ENCODE assay signal across 10 mouse cellular contexts in the genomic region with DNA sequence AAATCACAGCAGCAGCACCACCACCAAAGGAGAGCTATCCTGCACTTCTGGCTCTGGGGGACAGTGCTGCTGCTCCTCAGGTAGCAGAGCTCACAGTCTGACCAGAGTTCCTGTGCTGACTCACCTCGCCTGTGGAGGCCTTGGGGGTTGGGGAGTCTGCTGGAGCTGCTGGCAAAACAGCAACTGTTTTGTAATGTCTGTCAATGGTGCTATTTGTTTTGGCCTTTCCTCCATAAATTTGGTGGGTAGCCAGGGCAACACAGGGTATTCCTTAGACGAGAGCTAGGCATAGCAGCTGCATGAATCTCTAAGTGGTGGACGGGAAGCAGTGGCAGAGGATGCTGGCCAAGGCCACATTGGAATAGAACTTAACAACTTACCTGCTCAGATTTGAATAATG. TPM values are rescaled to one million over a fixed set of nuclear protein-coding genes. Genes with fewer than 3 reads are reported as not detected.
DNase-seq lines count a peak whose midpoint lies in the region; ATAC-seq lines count a peak whose summit lies in the region.
"Had no signal": no experiment of that assay in that cellular context is flagged by ENCODE, and none has a peak within 500 bp of the region (broad histone marks: within the 10 kb centered on the region; RNA-seq: fewer than 3 reads in every experiment).

No protein-coding gene starts in this region.

- H3K36me3 ChIP-seq in hindbrain, embryonic 14.5 days (replicated peaks; ENCODE audit: control insufficient read depth, insufficient read depth): no peaks in the 10 kb centered on the region
- no peaks in the 10 kb centered on the region for H3K36me3 ChIP-seq in hindbrain, embryonic 10.5 days
- H3K36me3 ChIP-seq: embryonic facial prominence, embryonic 12.5 days had no signal

- H3K4me3 ChIP-seq in hindbrain, embryonic 14.5 days (replicated peaks; ENCODE audit: low read length): no peak overlapping the region
- no peak overlapping the region for H3K4me3 ChIP-seq in hindbrain, embryonic 10.5 days
- H3K4me3 ChIP-seq: embryonic facial prominence, embryonic 12.5 days had no signal

- no peaks in the 10 kb centered on the region for H3K9me3 ChIP-seq in hindbrain, embryonic 14.5 days (ENCODE audit: control insufficient read depth, low read length)
- no peaks in the 10 kb centered on the region for H3K9me3 ChIP-seq in hindbrain, embryonic 10.5 days
- H3K9me3 ChIP-seq: embryonic facial prominence, embryonic 12.5 days had no signal

- DNase-seq in hindbrain, embryonic 14.5 days (ENCODE audit: low spot score): no peak
- DNase-seq in hindbrain, embryonic 10.5 days (ENCODE audit: low spot score): no peak
- DNase-seq in ovary, adult 18-20 months (ENCODE audit: low spot score): peak; percentile 16
- DNase-seq in ovary, postnatal 14 days (ENCODE audit: low spot score): no peak
- peak; percentile 50 for DNase-seq in fat pad, adult 2 months (ENCODE audit: extremely low read depth, low read depth, low spot score)
- no peak for DNase-seq in spleen, postnatal 14 days (ENCODE audit: low spot score in 2 of 2)

- no peak overlapping the region for H3K4me2 ChIP-seq in hindbrain, embryonic 14.5 days (replicated peaks)
- H3K4me2 ChIP-seq: embryonic facial prominence, embryonic 12.5 days had no signal

- WGBS in hindbrain, embryonic 14.5 days: 42% methylated on average over 3 of the region's 3 CpGs
- 59% methylated on average over 3 of the region's 3 CpGs for WGBS in hindbrain, embryonic 10.5 days

- no peak overlapping the region for H3K9ac ChIP-seq in hindbrain, embryonic 14.5 days
- H3K9ac ChIP-seq: embryonic facial prominence, embryonic 12.5 days had no signal

- no peak overlapping the region for H3K27ac ChIP-seq in hindbrain, embryonic 14.5 days
- H3K27ac ChIP-seq in hindbrain, embryonic 10.5 days: no peak overlapping the region
- H3K27ac ChIP-seq: embryonic facial prominence, embryonic 12.5 days; kidney, postnatal 0 days had no signal

- no peaks in the 10 kb centered on the region for H3K4me1 ChIP-seq in hindbrain, embryonic 14.5 days (replicated peaks; ENCODE audit: control insufficient read depth, insufficient read depth, low read length)
- 0 out of 2 replicates have a peak, but pooled peaks cover 4% of the 10 kb centered on the region for H3K4me1 ChIP-seq in hindbrain, embryonic 10.5 days (replicated peaks)
- H3K4me1 ChIP-seq: embryonic facial prominence, embryonic 12.5 days had no signal

- ATAC-seq in hindbrain, embryonic 14.5 days (ENCODE audit: low FRiP score): peak; percentile 55; the same call in 1 of the 2 replicates
- 0 out of 2 replicates have a peak, but pooled peaks have one; percentile 32 for ATAC-seq in megakaryocyte progenitor cell, adult 5-6 weeks (replicated peaks; ENCODE audit: poor library complexity)
- no peak for ATAC-seq in cerebellum, adult (ENCODE audit: insufficient number of reproducible peaks, low FRiP score, low TSS enrichment)

- no peaks in the 10 kb centered on the region for H3K27me3 ChIP-seq in hindbrain, embryonic 14.5 days (ENCODE audit: control insufficient read depth, insufficient read depth, low read length)
- H3K27me3 ChIP-seq in hindbrain, embryonic 10.5 days (ENCODE audit: insufficient read depth, poor library complexity, severe bottlenecking): no peaks in the 10 kb centered on the region
- H3K27me3 ChIP-seq: embryonic facial prominence, embryonic 12.5 days had no signal

RNA-seq across cellular contexts. Expression of gene Cobll1, which starts 46.2 kb away (rescaled TPM):
- polyA plus RNA-seq in hindbrain, embryonic 14.5 days (2014; fragmentation: Nextera tagmentation; extraction: Ambion mirVana): 4.3 and 4.5 TPM in 2 replicates
- polyA plus RNA-seq in hindbrain, embryonic 10.5 days (2016; fragmentation: Nextera tagmentation; extraction: Ambion mirVana): 2.5 and 2.8 TPM in 2 replicates
- 1.9 and 3.9 TPM in 2 replicates for total RNA-seq in megakaryocyte progenitor cell, adult 5-6 weeks (2015)
- 1.6 and 2.2 TPM in 2 replicates for total RNA-seq in megakaryocyte progenitor cell, adult 5-6 weeks (2017)

Comparison
In these comparisons a context has a peak if more than half of its experiments do, and no peak if none do; other contexts are left out.
1. DNase-seq: peak in ovary, adult 18-20 months (single experiment) and fat pad, adult 2 months (single experiment); none in hindbrain, embryonic 14.5 days (single experiment), hindbrain, embryonic 10.5 days (single experiment), ovary, postnatal 14 days (single experiment) and spleen, postnatal 14 days (0 of 2).